Mouse (Mus musculus) forebrain, postnatal 0 days (tissue): ENCODE results near the gene Sept8. TPM values are rescaled to one million over a fixed set of nuclear protein-coding genes. Genes with fewer than 3 reads are reported as not detected.
A peak's percentile ranks its signal among the peaks of the same experiment; 100 is the strongest.

Source experiments
- ATAC-seq: fragments of 200-750 bp; cut with Nextera tagmentation; 2 replicates; pipeline ENCODE4 v1.8.0; 2017; ENCODE audit warnings: mild to moderate bottlenecking, moderate library complexity
- DNase-seq: peaks from one replicate; pipeline ENCODE4 v3.0.0-alpha.2; 2015
- H3K27ac ChIP-seq: fragments of 300-500 bp; sonication (generic); 2 replicates; pipeline ENCODE4 v1.5.1; 2014; ENCODE audit warnings: low read depth, mild to moderate bottlenecking, antibody characterized with exemption, low read length, moderate library complexity, mixed read lengths
- H3K27me3 ChIP-seq: fragments of 300-500 bp; sonication (generic); 2 replicates; pipeline ENCODE4 v1.6.1; 2014; ENCODE audit warnings: mild to moderate bottlenecking, low read length, mixed read lengths; ENCODE audit not compliant: insufficient read depth
- H3K36me3 ChIP-seq: fragments of 300-500 bp; sonication (generic); 2 replicates; pipeline ENCODE4 v1.6.1; 2014; ENCODE audit warnings: mild to moderate bottlenecking, moderate library complexity; ENCODE audit not compliant: insufficient read depth
- H3K4me1 ChIP-seq: fragments of 300-500 bp; sonication (generic); 2 replicates; pipeline ENCODE4 v1.6.1; 2014; ENCODE audit warnings: antibody characterized with exemption; ENCODE audit not compliant: insufficient read depth
- H3K4me2 ChIP-seq: fragments of 300-500 bp; sonication (generic); 2 replicates; pipeline ENCODE4 v1.6.1; 2014; ENCODE audit warnings: low read depth, mild to moderate bottlenecking, moderate library complexity
- H3K4me3 ChIP-seq: fragments of 300-500 bp; sonication (generic); 2 replicates; pipeline ENCODE4 v1.5.1; 2014; ENCODE audit warnings: low read depth, low read length, mixed read lengths
- H3K9ac ChIP-seq: fragments of 300-500 bp; sonication (generic); 2 replicates; pipeline ENCODE4 v1.6.1; 2014; ENCODE audit warnings: mild to moderate bottlenecking
- H3K9me3 ChIP-seq: fragments of 300-500 bp; sonication (generic); 2 replicates; pipeline ENCODE4 v1.6.1; 2016; ENCODE audit warnings: low read length
- CTCF ChIP-seq: sonication (generic); IDR thresholded peaks from 2 replicates; pipeline ENCODE4 v1.5.1; 2016; ENCODE audit warnings: antibody characterized with exemption, control low read depth, low read depth
- WGBS: fragments of 180-500 bp; shearing (Covaris S2); extraction: QIAGEN DNeasy Blood & Tissue Kit; methylation state at CpG from one replicate; pipeline ENCODE4 v1.1.7; 2014; 5-methylcytosine and 5-hydroxymethylcytosine counted together
- polyA plus RNA-seq: library from polyadenylated mRNA; unstranded; fragments of >200 nt; fragmentation: Nextera tagmentation; extraction: Ambion mirVana; gene quantifications from 2 replicates; pipeline ENCODE4 v1.2.1, GENCODE M21; 2015
- total RNA-seq: library from RNA; depleted of rRNA; stranded (reverse); fragments of >200 nt; gene quantifications from 2 replicates; pipeline ENCODE4 v1.2.3, GENCODE M21; 2014

Sept8 gene
- total and polyA plus RNA-seq, 2 experiments from 2014 or later = 18.2 to 40.9 TPM

- Histone ChIP-seq H3K4me3 (no peak overlapping the region), H3K4me1 (no peaks in the 10 kb centered on the region), H3K27me3 (no peaks in the 10 kb centered on the region), H3K36me3 (no peaks in the 10 kb centered on the region), H3K4me2 (no peak overlapping the region), H3K27ac (no peak overlapping the region), H3K9me3 (no peaks in the 10 kb centered on the region), H3K9ac (no peak overlapping the region)
- peak; percentile 59 for DNase-seq
- 52% methylated on average over 6 of the region's 6 CpGs for WGBS
- no peak for TF ChIP-seq CTCF
- no peak for ATAC-seq
Observed at GRCm38 (mm10) chr11:53496946-53497345, 22.1 kb upstream of the Sept8 start.

- Histone ChIP-seq H3K9ac (no peak overlapping the region), H3K27ac (no peak overlapping the region), H3K9me3 (no peaks in the 10 kb centered on the region), H3K36me3 (no peaks in the 10 kb centered on the region), H3K4me3 (no peak overlapping the region), H3K4me1 (no peaks in the 10 kb centered on the region), H3K27me3 (no peaks in the 10 kb centered on the region), H3K4me2 (no peak overlapping the region)
- WGBS = 10% methylated on average over 11 of the region's 11 CpGs
- ATAC-seq = no peak
- no peak for TF ChIP-seq CTCF
- DNase-seq = no peak
Observed at GRCm38 (mm10) chr11:53500569-53500968, 18.5 kb upstream of the Sept8 start.

GRCm38 (mm10) chr11:53502039-53502765 lies 16.9 kb upstream of the Sept8 start:
- Histone ChIP-seq H3K27me3 (no peaks in the 10 kb centered on the region), H3K36me3 (no peaks in the 10 kb centered on the region), H3K4me2 (no peak overlapping the region), H3K4me3 (no peak overlapping the region), H3K9me3 (no peaks in the 10 kb centered on the region), H3K4me1 (no peaks in the 10 kb centered on the region), H3K9ac (no peak overlapping the region), H3K27ac (no peak overlapping the region)
- DNase-seq (peak; percentile 19), ATAC-seq (0 out of 2 replicates have a peak, but pooled peaks have one; percentile 23)
- 77% methylated on average over 8 of the region's 8 CpGs for WGBS
- TF ChIP-seq CTCF = no peak

GRCm38 (mm10) chr11:53503738-53504137 lies 15.3 kb upstream of the Sept8 start:
- WGBS = 86% methylated on average over 5 of the region's 5 CpGs
- H3K9me3 ChIP-seq = no peaks in the 10 kb centered on the region
- DNase-seq (no peak), ATAC-seq (no peak)
- no peak overlapping the region for H3K4me3 ChIP-seq
- no peaks in the 10 kb centered on the region for H3K27me3 ChIP-seq
- H3K27ac ChIP-seq = no peak overlapping the region
- no peak overlapping the region for H3K4me2 ChIP-seq
- H3K4me1 ChIP-seq = no peaks in the 10 kb centered on the region
- no peak for TF ChIP-seq CTCF
- no peak overlapping the region for H3K9ac ChIP-seq
- no peaks in the 10 kb centered on the region for H3K36me3 ChIP-seq

- Histone ChIP-seq H3K36me3 (no peaks in the 10 kb centered on the region), H3K4me2 (no peak overlapping the region), H3K9ac (no peak overlapping the region), H3K27ac (no peak overlapping the region), H3K4me1 (no peaks in the 10 kb centered on the region), H3K4me3 (no peak overlapping the region), H3K27me3 (no peaks in the 10 kb centered on the region), H3K9me3 (no peaks in the 10 kb centered on the region)
- WGBS = 96% methylated on average over 8 of the region's 8 CpGs
- DNase-seq = no peak
- no peak for TF ChIP-seq CTCF
- no peak for ATAC-seq
Observed at GRCm38 (mm10) chr11:53504376-53504775, 14.7 kb upstream of the Sept8 start.

GRCm38 (mm10) chr11:53505026-53505663 lies 13.9 kb upstream of the Sept8 start:
- no peak for TF ChIP-seq CTCF

GRCm38 (mm10) chr11:53507098-53507805 lies 11.8 kb upstream of the Sept8 start:
- H3K4me2 ChIP-seq = no peak overlapping the region
- H3K27me3 ChIP-seq = no peaks in the 10 kb centered on the region
- no peak for DNase-seq
- H3K4me3 ChIP-seq = no peak overlapping the region
- no peaks in the 10 kb centered on the region for H3K36me3 ChIP-seq
- no peak for TF ChIP-seq CTCF
- no peak for ATAC-seq
- H3K4me1 ChIP-seq = no peaks in the 10 kb centered on the region
- no peak overlapping the region for H3K27ac ChIP-seq
- no peaks in the 10 kb centered on the region for H3K9me3 ChIP-seq
- H3K9ac ChIP-seq = no peak overlapping the region
- WGBS = 82% methylated on average over 9 of the region's 9 CpGs

More at GRCm38 (mm10) chr11:53505026-53505663, 13.9 kb upstream of the Sept8 start:
- peak; percentile 79 for ATAC-seq
- no peak overlapping the region for H3K4me2 ChIP-seq
- H3K4me1 ChIP-seq = no peaks in the 10 kb centered on the region
- WGBS = 34% methylated on average over 5 of the region's 5 CpGs
- H3K4me3 ChIP-seq = no peak overlapping the region
- peak; percentile 59 for DNase-seq
- no peaks in the 10 kb centered on the region for H3K9me3 ChIP-seq
- no peaks in the 10 kb centered on the region for H3K36me3 ChIP-seq
- H3K27ac ChIP-seq = no peak overlapping the region; the same call in 1 of the 2 replicates
- no peak overlapping the region for H3K9ac ChIP-seq
- no peaks in the 10 kb centered on the region for H3K27me3 ChIP-seq
